Mouse (Mus musculus): Measurements from ENCODE around the gene Lhpp.

Lhpp gene

GRCm38 (mm10) chr7:132610468-132611318 is at the start of gene Lhpp:
Gene Lhpp (plus strand): TSS chr7:132610638.
- peak; percentile 63 to 78 for DNase-seq

- no peak for DNase-seq
Measured at GRCm38 (mm10) chr7:132565831-132566230, 44.6 kb upstream of the Lhpp start.

- peak; percentile 59 to 63 for DNase-seq
Measured at GRCm38 (mm10) chr7:132568817-132569216, 41.6 kb upstream of the Lhpp start.

- DNase-seq: no peak
Measured at GRCm38 (mm10) chr7:132570071-132570470, 40.4 kb upstream of the Lhpp start.

- no peak for DNase-seq
Measured at GRCm38 (mm10) chr7:132571481-132571880, 39.0 kb upstream of the Lhpp start.

GRCm38 (mm10) chr7:132572738-132573137 is 37.7 kb upstream of the Lhpp start:
- no peak for DNase-seq

- DNase-seq: no peak
Measured at GRCm38 (mm10) chr7:132573205-132573604, 37.2 kb upstream of the Lhpp start.

GRCm38 (mm10) chr7:132574646-132575045 is 35.8 kb upstream of the Lhpp start:
- DNase-seq: no peak

- peak; percentile 65 to 79 for DNase-seq
Measured at GRCm38 (mm10) chr7:132575623-132576022, 34.8 kb upstream of the Lhpp start.

- DNase-seq: peak; percentile 89 to 92
Measured at GRCm38 (mm10) chr7:132576116-132576650, 34.3 kb upstream of the Lhpp start, which contains the start of gene Oat. Gene Oat (minus strand): TSS chr7:132576398.

GRCm38 (mm10) chr7:132576891-132577290 is 33.5 kb upstream of the Lhpp start:
- no peak for DNase-seq

- no peak for DNase-seq
Measured at GRCm38 (mm10) chr7:132580511-132580910, 29.9 kb upstream of the Lhpp start.

- no peak for DNase-seq
Measured at GRCm38 (mm10) chr7:132581441-132581840, 29.0 kb upstream of the Lhpp start.

GRCm38 (mm10) chr7:132585695-132586491 is 24.5 kb upstream of the Lhpp start:
- DNase-seq: no peak

- no peak for DNase-seq
Measured at GRCm38 (mm10) chr7:132587167-132587566, 23.3 kb upstream of the Lhpp start.

- DNase-seq: no peak
Measured at GRCm38 (mm10) chr7:132589610-132590009, 20.8 kb upstream of the Lhpp start.

- no peak for DNase-seq
Measured at GRCm38 (mm10) chr7:132593762-132594161, 16.7 kb upstream of the Lhpp start.

GRCm38 (mm10) chr7:132594325-132594724 is 16.1 kb upstream of the Lhpp start:
- DNase-seq: no peak

GRCm38 (mm10) chr7:132595787-132596186 is 14.7 kb upstream of the Lhpp start:
- DNase-seq: no peak

- no peak for DNase-seq
Measured at GRCm38 (mm10) chr7:132596557-132597250, 13.7 kb upstream of the Lhpp start.

GRCm38 (mm10) chr7:132597251-132598041 is 13.0 kb upstream of the Lhpp start:
- no peak for DNase-seq

Measured in spleen, adult 18-20 months (tissue).